Mouse (Mus musculus) limb, embryonic 12.5 days (tissue): ENCODE data around the gene Gm10964. TPM values are rescaled to one million over a fixed set of nuclear protein-coding genes. Genes with fewer than 3 reads are reported as not detected.

Experiments used
- ATAC-seq: fragments of 200-750 bp; cut with Nextera tagmentation; 2 replicates; pipeline ENCODE4 v1.8.0; 2017; ENCODE audit warnings: low read depth, moderate TSS enrichment; ENCODE audit not compliant: insufficient number of reproducible peaks, insufficient read depth, low FRiP score, low TSS enrichment
- H3K27ac ChIP-seq: fragments of 300-500 bp; sonication (generic); 2 replicates; pipeline ENCODE4 v1.5.1; 2016; ENCODE audit warnings: mild to moderate bottlenecking, moderate library complexity
- H3K27me3 ChIP-seq: fragments of 300-500 bp; sonication (generic); 2 replicates; pipeline ENCODE4 v1.6.1; 2016; ENCODE audit warnings: mild to moderate bottlenecking, moderate library complexity
- H3K36me3 ChIP-seq: fragments of 300-500 bp; sonication (generic); 2 replicates; pipeline ENCODE4 v1.6.1; 2016; ENCODE audit warnings: mild to moderate bottlenecking, moderate library complexity
- H3K4me1 ChIP-seq: fragments of 300-500 bp; sonication (generic); replicated peaks from 2 replicates; pipeline ENCODE4 v1.6.1; 2016
- H3K4me2 ChIP-seq: fragments of 300-500 bp; sonication (generic); 2 replicates; pipeline ENCODE4 v1.6.1; 2016; ENCODE audit warnings: mild to moderate bottlenecking, moderate library complexity
- H3K4me3 ChIP-seq: fragments of 300-500 bp; sonication (generic); replicated peaks from 2 replicates; pipeline ENCODE4 v1.5.1; 2016; ENCODE audit warnings: mild to moderate bottlenecking
- H3K9ac ChIP-seq: fragments of 300-500 bp; sonication (generic); replicated peaks from 2 replicates; pipeline ENCODE4 v1.6.1; 2016; ENCODE audit warnings: mild to moderate bottlenecking, moderate library complexity
- H3K9me3 ChIP-seq: fragments of 300-500 bp; sonication (generic); 2 replicates; pipeline ENCODE4 v1.6.1; 2016; ENCODE audit warnings: mild to moderate bottlenecking, moderate library complexity
- whole genome bisulfite sequencing: fragments of 180-500 bp; shearing (Covaris S2); methylation state at CpG from one replicate; pipeline ENCODE4 v1.1.7; 2016; 5-methylcytosine and 5-hydroxymethylcytosine counted together
- polyA plus RNA-seq: library from polyadenylated mRNA; unstranded; fragments of >200 nt; fragmentation: Nextera tagmentation; extraction: Ambion mirVana; gene quantifications from 2 replicates; pipeline ENCODE4 v1.2.1, GENCODE M21; 2016

Gene Gm10964
- polyA plus RNA-seq, 1 experiment from 2014 or later: not detected

GRCm38 (mm10) chr3:103716774-103717760 lies 22.1 kb upstream of the Gm10964 start:
- Histone ChIP-seq H3K27ac (peak overlapping the region; percentile 41; the same call in 1 of the 2 replicates), H3K36me3 (no peaks in the 10 kb centered on the region), H3K4me1 (peaks cover 34% of the 10 kb centered on the region), H3K27me3 (no peaks in the 10 kb centered on the region), H3K9ac (no peak overlapping the region; the same call in 1 of the 2 replicates), H3K9me3 (no peaks in the 10 kb centered on the region), H3K4me2 (no peak overlapping the region), H3K4me3 (no peak overlapping the region)
- 49% methylated on average over 15 of the region's 15 CpGs for WGBS
- ATAC-seq: no peak

DNA sequence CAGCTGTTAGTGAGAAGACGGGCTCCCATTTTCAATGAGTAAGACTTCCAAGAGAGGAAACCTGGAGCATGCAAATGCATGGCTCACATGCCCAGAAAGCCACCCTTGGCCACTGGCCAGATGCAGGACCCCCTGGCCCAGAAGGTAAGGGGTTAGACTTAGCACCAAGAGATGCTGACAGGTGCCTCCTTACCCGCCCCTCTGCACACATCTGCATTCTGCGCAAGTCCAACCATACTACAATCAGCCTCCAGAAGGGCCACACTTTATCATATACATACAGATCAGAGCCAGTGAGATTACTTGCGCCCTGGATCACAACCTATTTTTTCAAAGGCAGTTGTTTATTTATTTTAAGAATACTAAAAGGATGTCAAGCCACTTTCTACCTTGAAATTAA lies 20.4 kb upstream of the Gm10964 start:
- 90% methylated on average over 4 of the region's 4 CpGs for WGBS
- H3K4me3 ChIP-seq: no peak overlapping the region
- no peak for ATAC-seq
- H3K4me1 ChIP-seq: peaks cover 34% of the 10 kb centered on the region
- H3K36me3 ChIP-seq: no peaks in the 10 kb centered on the region
- no peaks in the 10 kb centered on the region for H3K27me3 ChIP-seq
- H3K27ac ChIP-seq: 0 out of 2 replicates have a peak overlapping the region, but pooled peaks have one; percentile 12
- no peaks in the 10 kb centered on the region for H3K9me3 ChIP-seq
- H3K4me2 ChIP-seq: no peak overlapping the region
- H3K9ac ChIP-seq: no peak overlapping the region

GRCm38 (mm10) chr3:103724137-103724536 lies 15.0 kb upstream of the Gm10964 start:
- H3K27ac ChIP-seq: no peak overlapping the region
- H3K36me3 ChIP-seq: no peaks in the 10 kb centered on the region
- H3K4me1 ChIP-seq: peaks cover 24% of the 10 kb centered on the region
- no peak overlapping the region for H3K4me2 ChIP-seq
- 62% methylated on average over 3 of the region's 3 CpGs for WGBS
- H3K27me3 ChIP-seq: no peaks in the 10 kb centered on the region
- no peak for ATAC-seq
- H3K9ac ChIP-seq: no peak overlapping the region
- no peaks in the 10 kb centered on the region for H3K9me3 ChIP-seq
- no peak overlapping the region for H3K4me3 ChIP-seq

GRCm38 (mm10) chr3:103726642-103727041 lies 12.5 kb upstream of the Gm10964 start:
- peaks cover 18% of the 10 kb centered on the region for H3K4me1 ChIP-seq
- no peaks in the 10 kb centered on the region; the same call in 1 of the 2 replicates for H3K36me3 ChIP-seq
- 44% methylated on average over 3 of the region's 3 CpGs for WGBS
- H3K4me3 ChIP-seq: no peak overlapping the region
- H3K9me3 ChIP-seq: no peaks in the 10 kb centered on the region
- no peak overlapping the region for H3K9ac ChIP-seq
- no peak overlapping the region for H3K27ac ChIP-seq
- ATAC-seq: no peak
- H3K27me3 ChIP-seq: no peaks in the 10 kb centered on the region
- no peak overlapping the region for H3K4me2 ChIP-seq

DNA sequence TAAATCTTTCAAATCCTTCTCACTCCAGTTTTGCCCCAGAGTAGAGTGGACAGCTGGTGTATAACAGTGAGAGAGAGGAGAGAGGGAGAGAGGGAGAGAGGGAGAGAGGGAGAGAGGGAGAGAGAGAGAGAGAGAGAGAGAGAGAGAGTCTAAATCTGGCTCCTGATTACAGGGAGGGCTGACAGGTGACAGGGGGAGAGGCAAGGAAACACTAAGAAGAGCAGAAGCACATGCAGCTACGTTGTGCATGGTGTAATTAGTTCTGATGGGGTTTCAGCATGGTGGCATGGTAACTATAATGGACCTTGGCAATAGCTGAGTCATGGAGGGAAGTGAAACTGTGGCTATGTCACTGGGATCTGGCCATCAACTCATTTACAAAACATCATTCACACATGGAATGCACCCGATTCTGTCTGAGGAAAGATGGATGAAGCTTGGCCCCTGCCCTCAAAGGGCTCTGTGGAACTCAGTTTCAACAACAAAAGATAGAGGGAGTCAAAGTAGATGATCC lies 11.3 kb upstream of the Gm10964 start:
- Histone ChIP-seq H3K36me3 (peaks cover 7% of the 10 kb centered on the region), H3K9ac (no peak overlapping the region), H3K27ac (no peak overlapping the region), H3K4me1 (peaks cover 21% of the 10 kb centered on the region), H3K4me2 (no peak overlapping the region), H3K27me3 (no peaks in the 10 kb centered on the region), H3K4me3 (no peak overlapping the region), H3K9me3 (0 out of 2 replicates have a peak, but pooled peaks cover 4% of the 10 kb centered on the region)
- ATAC-seq: no peak
- WGBS: 43% methylated on average over 2 of the region's 2 CpGs

GRCm38 (mm10) chr3:103729850-103730249 lies 9.3 kb upstream of the Gm10964 start:
- H3K27me3 ChIP-seq: no peaks in the 10 kb centered on the region
- H3K36me3 ChIP-seq: peaks cover 7% of the 10 kb centered on the region
- WGBS: 86% methylated on average over 9 of the region's 9 CpGs
- H3K9ac ChIP-seq: no peak overlapping the region
- peaks cover 41% of the 10 kb centered on the region for H3K4me1 ChIP-seq
- H3K4me2 ChIP-seq: no peak overlapping the region
- no peak overlapping the region for H3K27ac ChIP-seq
- no peak overlapping the region for H3K4me3 ChIP-seq
- no peak for ATAC-seq
- 0 out of 2 replicates have a peak, but pooled peaks cover 4% of the 10 kb centered on the region for H3K9me3 ChIP-seq

DNA sequence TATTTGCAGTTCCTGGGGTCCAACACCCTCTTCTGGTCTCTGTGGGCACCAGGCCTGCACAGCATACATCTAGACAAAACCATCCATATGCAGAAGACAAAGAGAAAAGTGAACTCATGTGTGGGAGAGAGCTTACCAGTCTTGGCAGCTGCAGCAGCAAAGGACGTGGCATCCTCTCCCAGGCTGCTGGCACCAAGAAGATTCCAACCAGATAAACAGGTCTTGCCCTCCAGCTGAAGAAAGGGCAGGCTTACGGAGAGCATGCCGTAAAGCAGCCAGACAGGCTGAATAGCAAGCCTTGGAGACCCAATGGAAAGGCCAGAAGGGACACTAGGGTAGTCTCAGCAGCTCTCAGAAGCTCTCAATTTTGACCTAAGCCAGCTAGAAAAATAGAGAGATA lies 7.0 kb upstream of the Gm10964 start:
- WGBS: 87% methylated on average over 3 of the region's 3 CpGs
- Histone ChIP-seq H3K27ac (no peak overlapping the region), H3K27me3 (no peaks in the 10 kb centered on the region), H3K4me2 (no peak overlapping the region), H3K4me1 (peaks cover 52% of the 10 kb centered on the region), H3K9me3 (0 out of 2 replicates have a peak, but pooled peaks cover 4% of the 10 kb centered on the region), H3K36me3 (peaks cover 7% of the 10 kb centered on the region), H3K9ac (no peak overlapping the region), H3K4me3 (no peak overlapping the region)
- no peak for ATAC-seq

DNA sequence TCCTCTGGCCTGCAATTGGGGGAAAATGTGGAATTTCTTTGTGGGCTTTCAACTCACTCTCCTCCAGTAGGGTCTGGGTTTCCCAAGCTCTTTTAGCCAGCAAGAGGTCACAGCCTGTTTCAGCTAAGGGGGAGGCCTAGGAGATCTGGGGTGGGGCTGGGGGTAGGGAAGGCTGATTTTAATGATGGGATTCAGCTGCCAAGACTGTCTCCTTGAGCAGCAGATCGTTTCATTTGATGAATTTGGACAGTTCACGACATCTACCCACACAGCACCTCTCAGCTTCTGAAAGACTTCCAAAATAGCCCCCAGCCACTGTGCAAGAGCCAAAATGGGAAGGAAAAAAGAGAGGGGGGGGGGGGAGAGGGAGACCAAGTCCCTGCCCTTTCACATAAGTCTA lies 6.0 kb upstream of the Gm10964 start:
- Histone ChIP-seq H3K9ac (no peak overlapping the region), H3K27me3 (no peaks in the 10 kb centered on the region), H3K27ac (peak overlapping the region; percentile 97), H3K4me1 (peaks cover 51% of the 10 kb centered on the region), H3K36me3 (peaks cover 7% of the 10 kb centered on the region), H3K4me3 (no peak overlapping the region), H3K9me3 (0 out of 2 replicates have a peak, but pooled peaks cover 4% of the 10 kb centered on the region), H3K4me2 (no peak overlapping the region)
- WGBS: 26% methylated on average over 2 of the region's 2 CpGs
- no peak for ATAC-seq

GRCm38 (mm10) chr3:103733799-103734695 lies 5.1 kb upstream of the Gm10964 start:
- H3K9ac ChIP-seq: peak overlapping the region; percentile 60
- H3K36me3 ChIP-seq: peaks cover 7% of the 10 kb centered on the region
- H3K27ac ChIP-seq: peak overlapping the region; percentile 97
- H3K4me3 ChIP-seq: peak overlapping the region; percentile 45
- peak overlapping the region; percentile 71 for H3K4me2 ChIP-seq
- 0 out of 2 replicates have a peak, but pooled peaks cover 4% of the 10 kb centered on the region for H3K9me3 ChIP-seq
- WGBS: 35% methylated on average over 19 of the region's 19 CpGs
- H3K27me3 ChIP-seq: no peaks in the 10 kb centered on the region
- peaks cover 58% of the 10 kb centered on the region for H3K4me1 ChIP-seq
- peak; percentile 9; the same call in 1 of the 2 replicates for ATAC-seq

GRCm38 (mm10) chr3:103734696-103735519 lies 4.3 kb upstream of the Gm10964 start:
- H3K4me2 ChIP-seq: peak overlapping the region; percentile 71
- peak overlapping the region; percentile 45 for H3K4me3 ChIP-seq
- H3K9ac ChIP-seq: peak overlapping the region; percentile 60; the same call in 1 of the 2 replicates
- H3K9me3 ChIP-seq: 0 out of 2 replicates have a peak, but pooled peaks cover 4% of the 10 kb centered on the region
- WGBS: 7% methylated on average over 11 of the region's 11 CpGs
- no peaks in the 10 kb centered on the region for H3K27me3 ChIP-seq
- peak overlapping the region; percentile 97 for H3K27ac ChIP-seq
- ATAC-seq: peak; percentile 53
- peaks cover 58% of the 10 kb centered on the region for H3K4me1 ChIP-seq
- peaks cover 7% of the 10 kb centered on the region for H3K36me3 ChIP-seq
